8 mouse cellular contexts compared by ENCODE assay signal in the genomic region with DNA sequence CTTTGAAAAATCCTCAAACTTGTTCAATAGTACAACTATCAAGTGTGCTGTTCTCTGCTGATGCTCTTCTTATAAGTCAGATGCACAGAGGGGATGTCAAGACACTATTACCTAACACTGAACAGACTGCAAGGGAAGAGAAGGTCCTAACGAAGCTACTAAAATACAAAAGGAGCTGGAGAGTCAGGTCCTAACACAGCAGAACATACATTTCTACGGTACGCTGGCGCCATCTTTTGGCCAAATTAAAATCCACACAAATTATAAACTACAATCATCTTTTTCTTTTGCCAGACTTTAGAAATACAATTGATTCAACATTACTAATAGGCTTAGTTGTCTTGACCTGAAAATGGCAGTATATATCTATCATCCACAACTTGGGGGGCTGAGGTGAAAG. TPM values are rescaled to one million over a fixed set of nuclear protein-coding genes. Genes with fewer than 3 reads are reported as not detected.
DNase-seq lines count a peak whose midpoint lies in the region; ATAC-seq and TF ChIP-seq lines count a peak whose summit lies in the region.

No protein-coding gene starts in this region.

- no peak overlapping the region for H3K4me3 ChIP-seq in hindbrain, embryonic 14.5 days (replicated peaks; ENCODE audit: low read length)
- H3K4me3 ChIP-seq in limb, embryonic 14.5 days (replicated peaks; ENCODE audit: low read length): no peak overlapping the region

- H3K9me3 ChIP-seq in hindbrain, embryonic 14.5 days (ENCODE audit: control insufficient read depth, low read length): no peaks in the 10 kb centered on the region
- no peaks in the 10 kb centered on the region for H3K9me3 ChIP-seq in limb, embryonic 14.5 days (ENCODE audit: control insufficient read depth, low read length)

- no peak for TF ChIP-seq POLR2A in limb, embryonic 14.5 days (IDR thresholded peaks at IDR 0.05; ENCODE audit: borderline replicate concordance, extremely low read depth, insufficient read depth, insufficient read length)

- H3K9ac ChIP-seq in hindbrain, embryonic 14.5 days: no peak overlapping the region
- H3K9ac ChIP-seq in limb, embryonic 14.5 days (ENCODE audit: low read depth, low read length, severe bottlenecking): no peak overlapping the region

- ATAC-seq in cerebellum, adult (ENCODE audit: insufficient number of reproducible peaks, low FRiP score, low TSS enrichment): no peak; the same call in 1 of the 2 replicates
- ATAC-seq in hindbrain, embryonic 14.5 days (ENCODE audit: low FRiP score): no peak
- ATAC-seq in limb, embryonic 14.5 days (ENCODE audit: low FRiP score, low read depth): no peak

- H3K27me3 ChIP-seq in hindbrain, embryonic 14.5 days (ENCODE audit: control insufficient read depth, insufficient read depth, low read length): no peaks in the 10 kb centered on the region
- no peaks in the 10 kb centered on the region for H3K27me3 ChIP-seq in limb, embryonic 14.5 days (ENCODE audit: control insufficient read depth, insufficient read depth, low read length)

- no peak overlapping the region for H3K4me2 ChIP-seq in hindbrain, embryonic 14.5 days (replicated peaks)
- H3K4me2 ChIP-seq in limb, embryonic 14.5 days (replicated peaks; ENCODE audit: low read depth, low read length, severe bottlenecking): no peak overlapping the region

- 0 out of 2 replicates have a peak, but pooled peaks cover 12% of the 10 kb centered on the region for H3K36me3 ChIP-seq in hindbrain, embryonic 14.5 days (replicated peaks; ENCODE audit: control insufficient read depth, insufficient read depth)
- peaks cover 16% of the 10 kb centered on the region; the same call in 1 of the 2 replicates for H3K36me3 ChIP-seq in limb, embryonic 14.5 days (ENCODE audit: control insufficient read depth, insufficient read depth, low read length)

- H3K27ac ChIP-seq in hindbrain, embryonic 14.5 days: no peak overlapping the region
- no peak overlapping the region for H3K27ac ChIP-seq in limb, embryonic 14.5 days (replicated peaks; ENCODE audit: low read depth, low read length)

- 6% methylated on average over 4 of the region's 4 CpGs for WGBS in hindbrain, embryonic 14.5 days
- WGBS in limb, embryonic 14.5 days: 7% methylated on average over 4 of the region's 4 CpGs

- DNase-seq in cerebellum, adult 18-20 months: peak; percentile 60 to 75
- peak; percentile 71 for DNase-seq in testis, postnatal 10 days (ENCODE audit: low spot score)
- no peak for DNase-seq in testis, postnatal 14 days (ENCODE audit: low spot score)
- peak; percentile 55 to 74 for DNase-seq in cerebellum, postnatal 25 days
- DNase-seq in hindbrain, embryonic 14.5 days (ENCODE audit: low spot score): peak; percentile 85
- DNase-seq in limb, embryonic 14.5 days (ENCODE audit: low spot score): peak; percentile 75
- DNase-seq in right cerebral cortex, postnatal 14 days: peak; percentile 35

- H3K4me1 ChIP-seq in hindbrain, embryonic 14.5 days (replicated peaks; ENCODE audit: control insufficient read depth, insufficient read depth, low read length): no peaks in the 10 kb centered on the region
- H3K4me1 ChIP-seq in limb, embryonic 14.5 days (ENCODE audit: control insufficient read depth, insufficient read depth, low read length): no peaks in the 10 kb centered on the region

RNA-seq across cellular contexts. Expression of gene Akap5, which starts 16.4 kb away (rescaled TPM):
- polyA plus RNA-seq in hindbrain, embryonic 14.5 days (2014; fragmentation: Nextera tagmentation; extraction: Ambion mirVana): 11.8 and 12.1 TPM in 2 replicates
- 1.1 and 1.6 TPM in 2 replicates for polyA plus RNA-seq in limb, embryonic 14.5 days (2012; rRNA removed)
- 1.0 and 1.5 TPM in 2 replicates for polyA plus RNA-seq in limb, embryonic 14.5 days (2014; fragmentation: Nextera tagmentation; extraction: Ambion mirVana)

RNA-seq across cellular contexts. Expression of gene Zbtb25, which starts 28.3 kb away (rescaled TPM):
- polyA plus RNA-seq in hindbrain, embryonic 14.5 days (2014; fragmentation: Nextera tagmentation; extraction: Ambion mirVana): 16.0 and 16.5 TPM in 2 replicates
- 24.1 and 27.2 TPM in 2 replicates for polyA plus RNA-seq in limb, embryonic 14.5 days (2012; rRNA removed)
- 21.4 and 23.9 TPM in 2 replicates for polyA plus RNA-seq in limb, embryonic 14.5 days (2014; fragmentation: Nextera tagmentation; extraction: Ambion mirVana)

RNA-seq across cellular contexts. Expression of gene Zbtb1, which starts 29.0 kb away (rescaled TPM):
- 4.2 and 4.7 TPM in 2 replicates for polyA plus RNA-seq in hindbrain, embryonic 14.5 days (2014; fragmentation: Nextera tagmentation; extraction: Ambion mirVana)
- 6.2 and 6.9 TPM in 2 replicates for polyA plus RNA-seq in limb, embryonic 14.5 days (2012; rRNA removed)
- 9.4 and 10.5 TPM in 2 replicates for polyA plus RNA-seq in limb, embryonic 14.5 days (2014; fragmentation: Nextera tagmentation; extraction: Ambion mirVana)
